Mouse (Mus musculus) embryo, embryonic 9.5 days (tissue): Measurements from ENCODE around the gene Cst9.

Experiments used
- DNase-seq: peaks from one replicate; pipeline ENCODE4 v3.0.0-alpha.2; 2017; ENCODE audit errors: extremely low spot score

Gene Cst9

DNA sequence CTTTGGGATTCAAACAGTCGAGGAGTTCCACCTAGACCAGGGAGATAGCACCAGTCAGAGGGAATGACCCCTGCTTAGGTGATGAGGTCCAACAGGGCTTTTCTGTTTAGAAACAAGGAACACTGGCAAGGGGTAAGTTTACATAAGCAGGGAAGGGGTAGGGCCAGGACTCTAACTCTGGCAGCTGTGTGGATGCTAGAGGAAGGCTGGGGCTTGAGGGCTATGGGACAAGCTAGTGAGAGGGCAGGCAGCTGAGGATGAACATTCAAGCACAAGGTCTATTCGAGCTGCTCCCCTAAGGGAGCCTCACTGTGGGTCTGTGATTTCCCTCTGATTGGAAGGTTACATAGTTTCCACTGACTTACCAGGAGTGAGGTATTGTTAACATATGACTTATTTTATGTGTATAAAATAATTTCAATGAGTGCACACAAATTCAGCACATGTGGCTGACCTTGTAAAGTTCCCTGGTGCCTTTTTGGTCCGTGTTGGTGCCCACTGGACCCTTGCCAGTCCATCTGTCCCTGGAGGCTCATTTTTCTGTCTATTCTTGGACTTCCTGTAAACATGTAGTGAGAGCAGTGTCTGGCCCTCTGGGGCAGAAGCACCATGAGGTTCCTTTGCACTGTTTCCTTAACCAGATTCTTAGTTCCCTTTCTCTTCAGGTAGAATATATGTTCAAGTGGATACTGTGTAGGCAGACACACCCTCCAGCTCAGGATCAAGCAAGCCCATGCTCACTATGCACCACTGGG is 42.2 kb downstream of the Cst9 start:
- no peak for DNase-seq

DNA sequence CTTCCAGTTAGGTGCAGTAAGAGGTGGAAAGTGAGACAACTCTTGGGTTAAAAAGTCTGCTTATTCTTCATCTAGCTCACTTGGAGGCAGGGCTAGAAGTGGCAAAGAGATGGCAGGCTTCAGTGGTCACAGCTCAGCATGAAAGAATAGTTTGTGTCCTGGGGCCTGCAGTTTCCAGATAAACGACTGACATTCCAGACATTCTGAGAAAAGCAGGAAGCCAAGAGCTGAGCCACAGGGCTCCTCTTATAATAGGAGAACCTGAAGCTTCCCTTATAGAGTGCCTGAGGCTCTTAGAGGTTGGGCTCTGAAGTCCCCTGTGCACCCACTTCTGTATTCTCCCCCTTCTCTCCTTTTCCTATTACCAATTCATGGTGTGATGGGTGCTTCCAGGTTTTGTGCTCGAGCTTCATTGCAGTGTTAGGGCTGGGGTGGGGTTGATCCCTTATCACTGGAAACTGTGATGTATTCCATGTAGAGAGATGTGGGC is 43.7 kb downstream of the Cst9 start:
- no peak for DNase-seq

DNA sequence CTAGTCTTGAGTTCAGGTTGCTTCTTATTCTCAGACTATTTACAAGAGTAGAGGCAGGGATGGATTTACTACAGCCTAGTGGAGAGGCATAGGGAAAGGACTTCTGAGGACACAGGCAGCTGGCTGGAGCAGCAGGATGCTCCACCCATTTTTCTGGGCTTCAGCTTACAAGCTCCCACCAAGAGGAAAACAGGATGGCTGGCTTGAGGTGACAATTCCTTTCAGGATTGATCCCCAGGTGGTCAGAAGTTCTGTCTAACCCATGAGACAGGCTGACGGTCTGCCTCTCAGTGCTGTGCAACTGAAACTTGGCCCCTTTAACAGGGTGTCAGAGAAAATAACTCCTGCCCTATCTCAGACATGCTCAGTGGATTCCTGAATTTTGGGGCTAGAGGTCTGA is 44.3 kb downstream of the Cst9 start:
- no peak for DNase-seq

GRCm38 (mm10) chr2:148884738-148885137 is 49.8 kb downstream of the Cst9 start:
- DNase-seq: no peak
